Mouse (Mus musculus): ENCODE results near the gene Cfap161. TPM values are rescaled to one million over a fixed set of nuclear protein-coding genes. Genes with fewer than 3 reads are reported as not detected.

Gene Cfap161
- polyA plus RNA-seq, 1 experiment from 2014 or later: 5.2 TPM

DNA sequence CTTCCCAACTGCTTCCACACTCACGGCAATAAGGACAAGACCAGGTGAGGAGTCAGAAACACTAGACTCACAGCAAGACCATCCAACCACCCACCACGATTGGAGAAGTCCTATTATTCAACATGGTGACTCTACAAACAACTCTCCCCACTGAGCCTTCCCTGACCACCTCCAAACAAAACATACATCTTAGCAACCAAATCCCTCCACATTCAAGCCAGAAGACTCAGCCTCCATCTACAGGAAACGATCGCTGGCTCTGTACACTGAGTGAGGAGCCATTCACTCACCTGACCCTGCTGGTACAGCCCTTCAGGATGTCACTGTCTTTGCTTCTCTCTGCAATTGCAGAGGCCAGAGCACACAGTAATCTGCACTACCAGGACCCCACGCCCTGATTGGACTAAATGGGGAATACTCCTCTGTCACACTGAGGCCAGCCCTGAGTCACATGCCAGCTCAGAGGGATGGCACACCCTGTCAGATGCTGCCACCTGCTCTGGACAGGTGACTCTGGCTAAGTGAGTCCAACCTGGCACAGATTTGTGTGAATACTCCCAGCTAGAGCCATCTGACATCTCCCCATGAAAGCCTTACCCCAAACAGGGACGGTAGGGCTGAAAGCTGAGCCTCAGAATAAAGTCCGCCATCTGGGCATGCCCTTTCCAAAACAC, 59.4 kb downstream of the Cfap161 start:
- Histone ChIP-seq H3K4me3 (ENCODE audit: low read depth, low read length) (no peak overlapping the region), H3K9ac (ENCODE audit: low read depth, low read length) (no peak overlapping the region), H3K27ac (ENCODE audit: low read depth, low read length) (no peak overlapping the region), H3K4me2 (no peak overlapping the region), H3K9me3 (replicated peaks; ENCODE audit: control insufficient read depth, low read length) (no peaks in the 10 kb centered on the region), H3K36me3 (ENCODE audit: control insufficient read depth, insufficient read depth, low read length) (no peaks in the 10 kb centered on the region), H3K4me1 (ENCODE audit: control insufficient read depth, insufficient read depth, low read length) (peaks cover 8% of the 10 kb centered on the region), H3K27me3 (ENCODE audit: control insufficient read depth, insufficient read depth, low read length) (no peaks in the 10 kb centered on the region)
- WGBS (ENCODE audit: insufficient replicate concordance): 82% methylated on average over 7 of the region's 7 CpGs
- no peak for ATAC-seq (replicated peaks; ENCODE audit: insufficient number of reproducible peaks, low FRiP score, low TSS enrichment)

DNA sequence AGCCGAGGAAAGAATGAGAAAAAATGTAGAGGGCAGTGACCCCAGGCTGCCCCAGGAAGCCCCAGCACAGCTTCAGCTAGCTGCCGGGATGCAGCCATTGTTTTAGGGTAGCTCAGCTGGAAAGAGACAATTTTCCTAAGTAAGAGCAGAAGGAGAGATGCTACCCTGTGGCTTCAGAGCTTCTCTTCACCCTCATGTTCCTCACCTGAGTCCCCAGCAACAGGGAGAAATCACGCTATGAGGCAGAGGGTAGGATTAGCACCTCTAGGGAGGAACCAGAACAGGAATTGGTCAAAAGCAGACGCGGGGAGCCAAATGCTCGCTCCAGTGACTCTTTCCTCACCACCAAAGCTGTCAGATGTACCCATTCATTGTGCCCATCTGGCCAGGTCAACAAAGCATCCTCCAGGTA, 60.0 kb downstream of the Cfap161 start:
- H3K36me3 ChIP-seq (ENCODE audit: control insufficient read depth, insufficient read depth, low read length): no peaks in the 10 kb centered on the region
- H3K27me3 ChIP-seq (ENCODE audit: control insufficient read depth, insufficient read depth, low read length): no peaks in the 10 kb centered on the region
- H3K9me3 ChIP-seq (replicated peaks; ENCODE audit: control insufficient read depth, low read length): no peaks in the 10 kb centered on the region
- WGBS (ENCODE audit: insufficient replicate concordance): 77% methylated on average over 6 of the region's 6 CpGs
- no peak overlapping the region for H3K4me3 ChIP-seq (ENCODE audit: low read depth, low read length)
- no peak overlapping the region for H3K4me2 ChIP-seq
- no peak for ATAC-seq (replicated peaks; ENCODE audit: insufficient number of reproducible peaks, low FRiP score, low TSS enrichment)
- H3K9ac ChIP-seq (ENCODE audit: low read depth, low read length): no peak overlapping the region
- H3K27ac ChIP-seq (ENCODE audit: low read depth, low read length): no peak overlapping the region
- peaks cover 8% of the 10 kb centered on the region for H3K4me1 ChIP-seq (ENCODE audit: control insufficient read depth, insufficient read depth, low read length)

DNA sequence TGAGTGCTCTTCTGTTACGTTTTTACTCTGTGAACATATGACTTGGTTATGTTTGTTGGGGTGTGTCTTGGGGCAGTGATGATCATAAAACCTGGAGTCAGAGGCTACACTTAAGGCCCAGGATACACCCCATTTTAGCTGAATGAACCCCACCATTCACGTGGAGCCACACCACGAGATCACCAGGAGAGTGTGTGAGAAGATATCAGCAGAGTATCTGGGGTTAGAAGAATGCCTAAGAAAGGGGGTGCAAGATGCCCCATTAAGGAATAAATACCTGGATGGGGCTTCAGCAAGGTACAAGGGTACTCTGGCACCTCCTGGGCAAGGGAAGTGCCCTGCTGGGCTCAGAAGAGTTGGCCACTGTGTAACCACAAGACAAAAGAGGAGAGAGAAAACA, 60.4 kb downstream of the Cfap161 start:
- H3K4me3 ChIP-seq (ENCODE audit: low read depth, low read length): no peak overlapping the region
- no peak overlapping the region for H3K27ac ChIP-seq (ENCODE audit: low read depth, low read length)
- no peak for ATAC-seq (replicated peaks; ENCODE audit: insufficient number of reproducible peaks, low FRiP score, low TSS enrichment)
- H3K36me3 ChIP-seq (ENCODE audit: control insufficient read depth, insufficient read depth, low read length): no peaks in the 10 kb centered on the region
- H3K27me3 ChIP-seq (ENCODE audit: control insufficient read depth, insufficient read depth, low read length): no peaks in the 10 kb centered on the region
- no peak overlapping the region for H3K9ac ChIP-seq (ENCODE audit: low read depth, low read length)
- no peaks in the 10 kb centered on the region for H3K9me3 ChIP-seq (replicated peaks; ENCODE audit: control insufficient read depth, low read length)
- WGBS (ENCODE audit: insufficient replicate concordance): 83% methylated on average over 3 of the region's 3 CpGs
- no peak overlapping the region for H3K4me2 ChIP-seq
- H3K4me1 ChIP-seq (ENCODE audit: control insufficient read depth, insufficient read depth, low read length): peaks cover 8% of the 10 kb centered on the region

DNA sequence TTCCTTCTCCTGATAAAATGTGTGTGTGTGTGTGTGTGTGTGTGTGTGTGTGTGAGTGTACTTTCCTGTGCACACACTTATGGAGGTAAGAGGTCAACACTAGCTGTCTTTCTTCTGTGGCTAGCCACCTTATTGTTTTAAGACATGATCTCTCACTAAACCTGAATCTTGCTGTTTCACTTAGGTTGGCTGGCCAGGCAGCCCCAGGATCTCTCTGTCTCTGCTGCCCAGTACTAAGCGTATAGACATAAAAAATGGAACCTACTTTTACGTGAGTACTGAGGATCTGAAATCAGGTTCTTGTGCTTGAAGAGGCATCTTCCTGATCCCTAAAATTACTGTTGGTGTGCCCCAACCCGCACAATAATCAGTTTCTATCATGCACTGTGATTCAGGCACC, 61.9 kb downstream of the Cfap161 start:
- ATAC-seq (replicated peaks; ENCODE audit: insufficient number of reproducible peaks, low FRiP score, low TSS enrichment): no peak
- Histone ChIP-seq H3K9ac (ENCODE audit: low read depth, low read length) (no peak overlapping the region), H3K4me1 (ENCODE audit: control insufficient read depth, insufficient read depth, low read length) (no peaks in the 10 kb centered on the region), H3K9me3 (replicated peaks; ENCODE audit: control insufficient read depth, low read length) (no peaks in the 10 kb centered on the region), H3K36me3 (ENCODE audit: control insufficient read depth, insufficient read depth, low read length) (no peaks in the 10 kb centered on the region), H3K4me2 (no peak overlapping the region), H3K4me3 (ENCODE audit: low read depth, low read length) (no peak overlapping the region), H3K27me3 (ENCODE audit: control insufficient read depth, insufficient read depth, low read length) (no peaks in the 10 kb centered on the region), H3K27ac (ENCODE audit: low read depth, low read length) (no peak overlapping the region)
- 88% methylated on average over 3 of the region's 3 CpGs for WGBS (ENCODE audit: insufficient replicate concordance)

DNA sequence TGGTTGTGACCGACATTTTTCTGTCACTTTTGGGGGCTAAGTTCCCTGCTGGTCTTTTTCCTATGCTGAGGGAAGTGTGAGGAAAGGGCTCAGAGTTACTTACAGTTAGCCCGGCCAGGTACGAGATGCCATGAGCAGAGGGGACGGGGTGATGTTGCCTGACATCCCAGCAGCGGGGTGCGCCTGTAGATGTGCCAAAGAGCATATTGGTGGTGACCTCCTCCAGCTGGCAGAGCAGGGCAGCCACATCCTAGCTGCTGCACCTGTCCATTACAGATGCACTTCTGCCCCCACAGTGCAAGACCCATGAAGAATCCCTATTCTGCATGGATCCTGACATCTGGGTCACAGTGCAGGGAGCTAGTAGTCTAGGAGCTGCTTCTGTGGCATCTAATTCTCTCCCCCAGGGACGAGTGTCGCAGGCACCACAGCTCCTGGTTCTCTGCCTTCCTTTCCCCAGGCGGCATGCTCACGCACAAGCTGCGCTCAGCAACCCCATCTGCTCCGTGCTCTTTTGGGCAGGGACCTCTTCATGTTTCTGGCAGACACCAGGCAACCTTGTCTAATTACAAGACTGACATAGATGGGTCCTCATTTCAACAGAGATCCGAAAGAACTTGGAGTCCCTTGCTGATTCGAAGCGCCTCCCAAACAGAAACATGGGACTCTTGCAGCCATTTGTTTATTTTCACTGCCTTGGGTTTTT, 62.6 kb downstream of the Cfap161 start:
- no peak overlapping the region for H3K27ac ChIP-seq (ENCODE audit: low read depth, low read length)
- no peak overlapping the region for H3K9ac ChIP-seq (ENCODE audit: low read depth, low read length)
- H3K4me3 ChIP-seq (ENCODE audit: low read depth, low read length): no peak overlapping the region
- no peak overlapping the region for H3K4me2 ChIP-seq
- no peak for ATAC-seq (replicated peaks; ENCODE audit: insufficient number of reproducible peaks, low FRiP score, low TSS enrichment)
- no peaks in the 10 kb centered on the region for H3K4me1 ChIP-seq (ENCODE audit: control insufficient read depth, insufficient read depth, low read length)
- no peaks in the 10 kb centered on the region for H3K27me3 ChIP-seq (ENCODE audit: control insufficient read depth, insufficient read depth, low read length)
- WGBS (ENCODE audit: insufficient replicate concordance): 83% methylated on average over 15 of the region's 15 CpGs
- no peaks in the 10 kb centered on the region for H3K9me3 ChIP-seq (replicated peaks; ENCODE audit: control insufficient read depth, low read length)
- H3K36me3 ChIP-seq (ENCODE audit: control insufficient read depth, insufficient read depth, low read length): no peaks in the 10 kb centered on the region

DNA sequence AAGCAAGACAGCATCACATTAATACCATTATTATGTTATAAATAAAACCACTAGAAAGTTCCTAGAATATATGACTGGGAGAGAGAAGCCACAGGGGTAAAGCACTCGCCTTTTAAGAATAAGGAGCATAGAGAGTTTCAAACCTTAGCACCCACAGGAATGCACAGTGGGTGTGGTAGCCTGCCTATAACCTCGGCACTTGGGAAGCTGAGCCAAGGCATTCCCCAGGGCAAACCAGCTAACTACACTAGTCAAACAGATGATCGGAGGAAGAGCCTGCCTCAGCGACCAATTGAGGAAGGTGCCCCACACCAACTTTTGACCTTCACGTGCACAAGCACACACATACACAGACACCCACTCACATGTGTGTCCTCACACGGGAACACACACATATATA, 63.4 kb downstream of the Cfap161 start:
- 72% methylated on average over 6 of the region's 6 CpGs for WGBS (ENCODE audit: insufficient replicate concordance)

DNA sequence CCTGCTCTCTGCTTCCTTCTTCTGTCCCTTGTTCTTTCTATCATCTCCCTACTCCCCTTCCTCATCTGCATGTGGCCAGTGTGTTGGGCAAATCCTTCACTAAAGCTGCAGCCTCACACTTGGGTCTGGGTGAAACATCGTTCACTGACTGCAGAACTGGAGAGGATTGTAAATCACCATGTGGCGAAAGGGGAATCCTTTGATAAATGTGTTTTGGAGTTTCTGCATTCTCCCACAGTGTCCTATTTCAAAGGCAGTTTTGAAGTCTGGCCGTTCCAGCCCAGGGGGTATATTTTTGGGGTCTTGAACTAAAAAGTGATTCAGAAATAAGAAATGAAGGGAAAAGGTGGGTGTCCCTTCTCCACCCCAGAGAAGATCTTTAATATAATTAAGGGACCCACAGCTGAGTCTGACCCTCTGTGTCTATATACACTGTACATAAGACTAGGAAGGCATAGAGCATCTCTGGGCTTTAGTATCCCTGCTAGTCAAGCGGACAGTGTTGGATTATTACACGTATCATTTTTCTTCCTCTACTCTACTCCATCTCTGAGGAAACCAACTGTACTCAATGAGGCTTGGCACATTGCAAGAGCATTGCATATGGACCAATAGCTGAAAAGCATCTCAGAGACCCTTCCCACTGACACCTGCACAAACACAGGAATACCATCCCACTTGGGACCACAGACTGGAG, 67.6 kb downstream of the Cfap161 start:
- H3K36me3 ChIP-seq (ENCODE audit: control insufficient read depth, insufficient read depth, low read length): no peaks in the 10 kb centered on the region
- H3K27ac ChIP-seq (ENCODE audit: low read depth, low read length): no peak overlapping the region
- no peak overlapping the region for H3K9ac ChIP-seq (ENCODE audit: low read depth, low read length)
- no peaks in the 10 kb centered on the region for H3K9me3 ChIP-seq (replicated peaks; ENCODE audit: control insufficient read depth, low read length)
- no peak for ATAC-seq (replicated peaks; ENCODE audit: insufficient number of reproducible peaks, low FRiP score, low TSS enrichment)
- 64% methylated on average over 5 of the region's 5 CpGs for WGBS (ENCODE audit: insufficient replicate concordance)
- H3K4me3 ChIP-seq (ENCODE audit: low read depth, low read length): no peak overlapping the region
- no peak overlapping the region for H3K4me2 ChIP-seq
- H3K4me1 ChIP-seq (ENCODE audit: control insufficient read depth, insufficient read depth, low read length): no peaks in the 10 kb centered on the region; the same call in 1 of the 2 replicates
- no peaks in the 10 kb centered on the region for H3K27me3 ChIP-seq (ENCODE audit: control insufficient read depth, insufficient read depth, low read length)

More for the DNA sequence above, 63.4 kb downstream of the Cfap161 start:
- Histone ChIP-seq H3K4me2 (no peak overlapping the region), H3K9ac (ENCODE audit: low read depth, low read length) (no peak overlapping the region), H3K27me3 (ENCODE audit: control insufficient read depth, insufficient read depth, low read length) (no peaks in the 10 kb centered on the region), H3K4me1 (ENCODE audit: control insufficient read depth, insufficient read depth, low read length) (no peaks in the 10 kb centered on the region), H3K4me3 (ENCODE audit: low read depth, low read length) (no peak overlapping the region), H3K36me3 (ENCODE audit: control insufficient read depth, insufficient read depth, low read length) (no peaks in the 10 kb centered on the region), H3K27ac (ENCODE audit: low read depth, low read length) (no peak overlapping the region), H3K9me3 (replicated peaks; ENCODE audit: control insufficient read depth, low read length) (no peaks in the 10 kb centered on the region)
- no peak for ATAC-seq (replicated peaks; ENCODE audit: insufficient number of reproducible peaks, low FRiP score, low TSS enrichment)

DNA sequence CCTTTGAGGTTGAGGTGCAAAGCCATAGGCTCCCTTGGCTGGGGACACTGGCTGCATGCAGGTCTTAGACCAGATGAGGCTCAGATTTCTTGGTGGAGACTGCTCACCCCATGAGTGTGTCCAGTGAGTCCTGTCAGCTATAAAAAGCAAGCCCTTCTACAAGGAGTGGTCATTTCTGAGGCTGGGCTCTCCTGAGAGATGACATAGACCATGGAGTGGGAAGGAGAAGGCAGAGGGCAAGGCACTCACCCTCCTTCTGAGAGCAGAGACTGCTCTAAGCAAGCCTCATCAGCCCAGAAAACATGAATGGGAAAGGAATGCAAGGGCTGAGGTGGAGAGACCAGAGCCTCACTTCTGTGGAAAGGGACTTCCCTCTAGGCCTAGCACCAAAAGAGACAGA, 68.9 kb downstream of the Cfap161 start:
- Histone ChIP-seq H3K4me3 (ENCODE audit: low read depth, low read length) (no peak overlapping the region), H3K36me3 (ENCODE audit: control insufficient read depth, insufficient read depth, low read length) (no peaks in the 10 kb centered on the region), H3K4me1 (ENCODE audit: control insufficient read depth, insufficient read depth, low read length) (no peaks in the 10 kb centered on the region; the same call in 1 of the 2 replicates), H3K27ac (ENCODE audit: low read depth, low read length) (no peak overlapping the region), H3K9ac (ENCODE audit: low read depth, low read length) (no peak overlapping the region), H3K4me2 (no peak overlapping the region), H3K9me3 (replicated peaks; ENCODE audit: control insufficient read depth, low read length) (no peaks in the 10 kb centered on the region), H3K27me3 (ENCODE audit: control insufficient read depth, insufficient read depth, low read length) (no peaks in the 10 kb centered on the region)
- no peak for ATAC-seq (replicated peaks; ENCODE audit: insufficient number of reproducible peaks, low FRiP score, low TSS enrichment)

Measured in heart, embryonic 11.5 days (tissue).